Mouse (Mus musculus) G1E (cell line): ENCODE measurements around the gene Otud1.

Source experiments
- CTCF ChIP-seq: IDR thresholded peaks from 2 replicates; pipeline ENCODE4 v1.5.1; 2012; ENCODE audit warnings: low read depth, low read length, inconsistent platforms, mixed read lengths
- GATA1 ChIP-seq: IDR thresholded peaks from 2 replicates; pipeline ENCODE4 v1.6.1; 2012; ENCODE audit warnings: borderline replicate concordance, low read length, inconsistent platforms, mixed read lengths
- POLR2AphosphoS5 ChIP-seq: IDR thresholded peaks from 2 replicates; pipeline ENCODE4 v1.6.1; 2012; ENCODE audit warnings: low read depth, low read length, inconsistent platforms; ENCODE audit not compliant: insufficient replicate concordance
- TAL1 ChIP-seq: conservative IDR thresholded peaks from 2 replicates; pipeline ENCODE4 v1.6.1; 2012; ENCODE audit warnings: low read depth, low read length, inconsistent platforms, mixed read lengths

- TF ChIP-seq CTCF = no peak
- TF ChIP-seq GATA1 = no peak
- TF ChIP-seq POLR2AphosphoS5 = no peak
- no peak for TF ChIP-seq TAL1
These were observed 483 bp downstream of the Otud1 start for GRCm38 (mm10) chr2:19657881-19658589.
